Mouse (Mus musculus): ENCODE measurements around the gene Nub1.
"Not testable (repeated sequence)": the region's sequence is repeated elsewhere in the genome, so short reads cannot be mapped to it uniquely, and the experiment has no call there.

The Nub1 gene

DNA sequence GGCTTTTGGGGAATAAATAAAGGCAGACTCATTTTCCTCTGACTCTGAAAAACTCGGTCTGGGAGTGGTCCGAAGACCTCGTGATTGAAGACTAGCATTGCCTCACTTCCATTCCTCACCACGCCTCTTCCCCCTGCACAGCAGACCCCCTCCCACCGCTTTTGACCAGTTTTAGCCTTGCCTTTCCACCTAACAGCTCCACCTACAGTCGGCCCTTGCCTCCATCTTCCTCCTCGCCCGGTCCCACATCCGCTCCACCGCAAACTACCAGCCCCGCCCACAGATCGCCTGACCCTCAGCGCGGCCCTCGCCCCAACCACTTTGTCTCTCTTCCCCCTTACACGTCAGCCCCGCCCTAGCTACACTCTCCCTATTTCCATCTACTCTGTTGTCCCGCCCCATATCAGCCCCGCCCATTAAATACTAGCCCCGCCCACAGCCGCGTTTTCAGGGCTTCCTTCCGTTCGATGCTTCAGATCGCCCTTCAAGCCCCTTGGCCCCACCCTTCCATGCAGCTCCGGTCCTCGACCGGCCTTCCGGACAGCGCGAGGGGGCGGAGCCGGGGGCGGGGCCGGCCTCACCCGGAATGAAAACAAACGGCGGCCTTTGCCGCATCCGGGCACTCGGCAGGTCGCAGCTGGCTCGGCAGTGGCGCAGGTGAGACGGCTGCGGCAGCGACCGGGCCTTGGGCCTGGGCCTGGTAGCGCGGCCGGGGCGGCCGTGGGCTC is at the start of gene Nub1:
Nub1 (plus strand) TSS at position 167 of the 728 bp plus-strand sequence.
- peak; percentile 99 for DNase-seq (ENCODE audit: extremely low read depth, low read depth)

- no peak for DNase-seq (ENCODE audit: extremely low read depth, low read depth)
Measured at GRCm38 (mm10) chr5:24636987-24637386, 48.3 kb upstream of the Nub1 start.

DNA sequence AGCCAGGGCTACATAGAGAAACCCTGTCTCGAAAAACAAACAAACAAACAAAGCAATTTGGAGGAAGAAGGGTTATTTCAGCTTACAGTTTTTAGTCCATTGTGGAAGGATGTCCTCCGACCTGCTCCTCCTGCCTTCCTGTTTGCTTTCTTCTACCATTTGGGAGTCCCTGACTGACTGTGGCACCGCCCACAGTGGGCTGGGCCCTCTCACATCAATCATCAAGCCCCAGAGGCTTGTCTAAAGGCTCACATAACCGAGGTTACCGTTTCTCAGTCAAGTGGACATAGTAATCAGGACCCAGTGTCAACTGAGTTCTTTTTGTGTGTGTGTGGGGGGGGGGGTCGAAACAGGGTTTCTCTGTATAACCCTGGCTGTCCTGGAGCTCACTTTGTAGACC is 47.2 kb upstream of the Nub1 start:
- DNase-seq (ENCODE audit: extremely low read depth, low read depth) = no peak

- no peak for DNase-seq (ENCODE audit: extremely low read depth, low read depth)
Measured at GRCm38 (mm10) chr5:24639081-24639480, 46.3 kb upstream of the Nub1 start.

GRCm38 (mm10) chr5:24645454-24645853 is 39.9 kb upstream of the Nub1 start:
- no peak for DNase-seq (ENCODE audit: extremely low read depth, low read depth)

DNA sequence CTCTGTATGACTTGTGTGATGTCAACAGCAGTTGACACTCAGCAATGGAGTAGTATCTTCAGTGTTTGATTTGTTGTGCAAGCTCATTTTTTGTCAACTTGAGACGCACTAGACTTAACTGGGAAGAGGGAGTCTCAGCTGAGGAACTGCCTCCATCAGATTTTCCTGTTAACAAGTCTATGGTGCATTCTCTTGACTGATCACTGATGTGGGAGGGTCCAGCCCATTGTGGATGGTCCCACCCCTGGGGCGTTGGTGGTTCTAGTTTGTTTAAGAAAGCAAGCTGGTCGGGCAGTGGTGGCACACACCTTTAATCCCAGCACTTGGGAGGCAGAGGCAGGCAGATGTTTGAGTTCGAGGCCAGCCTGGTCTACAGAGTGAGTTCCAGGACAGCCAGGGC is 36.1 kb upstream of the Nub1 start:
- DNase-seq (ENCODE audit: extremely low read depth, low read depth) = no peak

DNA sequence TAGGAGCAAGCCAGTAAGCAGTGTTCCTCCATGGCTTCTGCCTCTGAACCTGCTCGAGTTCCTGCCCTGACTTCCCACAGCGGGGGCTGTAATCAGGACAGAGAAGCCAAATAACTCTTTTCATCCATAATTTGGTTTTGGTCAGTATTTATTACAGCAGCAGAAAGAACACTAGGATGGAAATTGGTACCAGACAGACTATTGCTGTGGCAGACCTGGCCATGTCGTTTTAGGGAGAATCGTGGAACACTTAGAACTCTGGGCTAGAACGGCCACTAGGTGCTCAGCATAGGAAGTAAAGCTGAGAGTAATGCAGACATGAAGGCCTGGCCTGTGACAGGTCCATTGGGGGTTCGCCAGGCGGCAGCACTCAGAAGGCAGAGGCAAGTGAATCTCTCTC is 35.6 kb upstream of the Nub1 start:
- DNase-seq (ENCODE audit: extremely low read depth, low read depth) = no peak

DNA sequence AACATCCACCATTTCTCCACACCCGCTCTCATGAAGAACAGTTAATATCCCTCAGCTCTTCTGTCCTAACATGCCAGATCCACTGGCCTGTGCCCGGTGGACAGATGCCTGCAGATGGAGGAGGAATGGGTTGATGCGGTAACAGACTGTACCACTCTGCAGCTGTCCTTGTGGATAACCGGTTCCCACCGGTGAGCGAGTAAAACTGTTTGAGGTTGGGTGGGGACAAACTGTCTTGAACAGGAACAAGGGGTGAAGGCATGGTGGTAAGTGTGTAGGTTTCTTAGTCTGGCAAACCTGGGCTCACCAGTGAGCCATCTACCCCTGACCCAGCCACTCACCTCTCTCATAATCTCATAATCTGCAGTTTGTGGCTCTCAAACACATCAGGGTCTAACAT is 34.0 kb upstream of the Nub1 start:
- DNase-seq (ENCODE audit: extremely low read depth, low read depth) = no peak

- peak; percentile 36 for DNase-seq (ENCODE audit: extremely low read depth, low read depth)
Measured at GRCm38 (mm10) chr5:24651768-24652752, 33.3 kb upstream of the Nub1 start.

GRCm38 (mm10) chr5:24652780-24653179 is 32.6 kb upstream of the Nub1 start:
- no peak for DNase-seq (ENCODE audit: extremely low read depth, low read depth)

DNA sequence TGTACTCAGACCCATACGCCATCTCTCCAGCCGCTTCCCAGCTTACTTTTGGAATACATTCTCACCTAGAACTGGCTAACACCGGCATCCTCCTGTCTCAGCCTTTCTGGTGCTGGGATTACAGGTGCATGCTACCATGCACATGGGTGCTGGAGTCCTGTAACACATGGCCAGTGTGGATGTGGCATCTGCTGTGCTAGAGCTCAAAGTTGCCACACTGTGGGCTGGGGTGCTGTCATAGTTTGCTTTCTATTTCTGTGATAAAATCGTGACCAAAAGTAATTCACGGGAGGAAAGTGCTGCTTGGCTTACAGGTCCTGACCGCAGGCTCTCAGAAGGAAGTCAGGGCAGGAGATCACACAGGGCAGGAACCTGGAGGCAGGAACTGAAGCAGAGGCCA is 30.8 kb upstream of the Nub1 start:
- no peak for DNase-seq (ENCODE audit: extremely low read depth, low read depth)

DNA sequence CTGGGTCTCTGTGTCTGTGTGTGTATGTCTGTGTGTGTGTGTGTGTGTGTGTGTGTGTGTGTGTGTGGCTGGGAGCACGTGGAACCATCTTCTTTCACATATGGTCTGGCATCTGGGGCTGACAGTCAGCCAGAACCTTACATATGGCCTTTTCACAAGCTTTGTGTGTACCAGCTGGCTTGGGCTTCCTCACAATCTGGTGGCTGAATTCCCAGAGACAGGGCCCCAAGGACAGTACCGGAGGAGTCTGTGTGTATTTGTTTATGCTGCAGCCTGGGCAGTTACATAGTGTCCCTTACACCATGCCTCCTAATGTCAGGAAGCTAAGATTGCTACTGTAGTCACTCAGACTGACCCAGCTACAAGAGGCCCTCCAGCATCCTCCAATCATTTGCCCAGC is 28.2 kb upstream of the Nub1 start:
- DNase-seq (ENCODE audit: extremely low read depth, low read depth) = no peak

DNA sequence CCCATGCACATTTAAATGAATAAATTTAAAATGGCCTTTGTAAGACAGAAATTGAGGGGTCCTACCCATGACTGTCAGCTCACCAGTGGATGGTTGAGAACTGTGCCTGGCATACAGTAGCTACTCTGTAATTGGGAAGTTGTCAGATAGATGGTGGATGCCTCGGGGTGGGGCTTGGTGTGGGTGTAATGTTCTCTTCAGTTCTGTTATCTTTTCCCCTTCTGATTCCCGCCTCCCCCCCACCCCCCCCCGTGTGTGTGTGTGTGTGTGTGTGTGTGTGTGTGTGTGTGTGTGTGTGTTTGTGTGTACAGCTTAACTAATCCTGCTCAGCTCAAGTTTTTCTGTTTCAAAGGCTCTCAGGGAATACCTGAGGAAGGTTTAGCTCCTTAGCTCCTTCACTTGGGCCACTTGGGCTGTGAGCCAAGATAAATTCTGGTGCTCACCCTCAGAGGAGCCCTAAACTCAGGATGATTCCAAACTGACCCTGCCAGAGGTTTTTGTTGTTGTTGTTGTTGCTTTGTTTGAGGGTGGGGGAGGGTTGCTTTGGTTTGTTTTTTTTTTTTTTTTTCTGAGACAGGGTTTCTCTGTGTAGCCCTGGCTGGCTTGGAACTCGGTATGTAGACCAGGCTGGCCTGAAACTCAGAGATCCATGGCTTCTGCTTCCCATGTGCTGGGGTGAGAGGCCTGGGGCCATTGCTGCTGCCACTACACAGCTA is 25.5 kb upstream of the Nub1 start:
- DNase-seq (ENCODE audit: extremely low read depth, low read depth) = peak; percentile 82

- DNase-seq (ENCODE audit: extremely low read depth, low read depth) = no peak
Measured at GRCm38 (mm10) chr5:24661457-24661856, 23.9 kb upstream of the Nub1 start.

DNA sequence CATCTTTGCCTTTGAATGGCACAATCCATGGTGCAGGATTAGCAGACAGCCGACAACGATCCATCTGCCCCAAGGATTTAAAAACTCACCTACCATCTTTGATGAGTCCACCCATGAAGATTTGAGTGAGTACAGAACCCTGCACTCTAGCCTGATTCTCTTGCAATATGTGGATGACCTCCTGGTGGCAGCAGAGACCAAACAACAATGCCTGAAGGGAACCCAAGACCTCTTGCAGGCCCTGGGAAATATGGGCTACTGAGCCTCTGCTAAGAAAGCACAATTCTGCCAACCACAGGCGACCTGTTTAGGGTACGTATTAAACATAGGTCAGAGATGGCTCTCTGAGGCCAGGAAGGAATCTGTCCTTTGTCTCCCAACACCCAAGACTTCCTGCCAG is 11.1 kb upstream of the Nub1 start:
- peak; percentile 54 for DNase-seq (ENCODE audit: extremely low read depth, low read depth)

DNA sequence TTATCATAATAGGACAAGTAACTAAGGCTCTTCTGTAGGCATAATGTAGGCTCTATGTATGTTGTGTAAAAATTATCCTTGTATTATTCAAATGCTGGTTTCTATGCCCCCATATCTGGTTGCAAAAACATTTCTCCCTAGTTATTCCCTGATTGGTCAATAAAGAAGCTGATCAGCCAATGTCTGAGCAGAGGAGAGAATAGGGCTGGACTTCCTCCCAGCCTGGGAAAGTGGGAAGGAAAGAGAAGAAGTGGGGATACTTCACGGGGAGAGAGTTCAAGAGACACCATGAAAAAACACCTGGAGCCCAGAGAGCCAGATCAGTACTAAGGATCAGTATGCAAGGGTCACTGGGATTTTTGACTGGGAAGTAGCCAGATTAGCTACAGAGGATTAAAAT is 3.9 kb upstream of the Nub1 start:
- DNase-seq (ENCODE audit: extremely low read depth, low read depth) = peak; percentile 38

- peak; percentile 49 for DNase-seq (ENCODE audit: extremely low read depth, low read depth)
Measured at GRCm38 (mm10) chr5:24684578-24685365, 560 bp upstream of the Nub1 start.

DNA sequence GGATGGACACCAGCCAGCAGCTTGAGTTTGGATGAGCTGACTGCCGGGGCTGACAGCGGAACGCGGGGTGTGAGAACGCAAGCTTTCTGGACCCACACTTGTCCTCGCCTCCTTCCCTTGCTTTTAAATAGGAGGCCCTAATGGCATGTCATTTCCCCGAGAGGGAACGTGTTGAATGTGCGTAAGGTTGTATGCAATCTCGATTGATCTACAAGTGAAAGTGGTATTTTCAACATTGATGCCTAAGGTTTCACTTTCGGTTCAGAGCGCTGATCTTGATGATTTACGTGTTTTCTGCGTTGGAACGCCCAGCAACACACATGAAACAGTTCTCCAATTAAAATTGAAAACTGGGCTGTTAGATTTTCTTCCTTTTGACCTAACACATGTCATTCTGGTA is 844 bp downstream of the Nub1 start:
- DNase-seq (ENCODE audit: extremely low read depth, low read depth) = peak; percentile 83

DNA sequence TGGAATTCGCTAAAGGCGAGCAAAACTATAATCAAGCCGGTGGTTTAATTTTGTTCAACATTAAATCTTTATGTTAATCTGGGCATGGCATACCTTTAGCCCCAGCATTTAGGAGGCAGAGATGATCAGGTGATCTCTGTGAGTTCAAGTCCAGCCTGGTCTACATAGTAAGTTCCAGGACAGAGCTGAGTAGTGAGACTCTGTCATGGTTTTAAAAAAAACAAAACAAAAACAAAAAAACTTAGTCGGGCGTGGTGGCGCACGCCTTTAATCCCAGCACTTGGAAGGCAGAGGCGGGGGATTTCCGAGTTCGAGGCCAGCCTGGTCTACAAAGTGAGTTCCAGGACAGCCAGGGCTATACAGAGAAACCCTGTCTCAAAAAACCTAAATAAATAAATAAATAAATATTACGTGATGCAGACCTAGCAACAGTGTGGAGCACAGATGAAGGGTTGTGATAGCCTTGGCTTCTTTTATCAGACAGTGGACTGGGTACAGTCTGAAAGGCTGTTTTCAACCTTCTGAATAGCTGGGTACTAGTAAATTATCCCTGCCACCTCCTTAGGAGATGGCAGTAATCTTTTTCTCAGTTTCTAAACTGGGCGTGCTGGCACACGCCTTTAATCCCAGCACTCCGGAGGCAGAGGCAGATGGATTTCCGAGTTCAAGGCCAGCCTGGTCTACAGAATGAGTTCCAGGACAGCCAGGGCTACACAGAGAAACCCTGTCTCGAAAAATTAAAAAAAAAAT is 1.5 kb downstream of the Nub1 start:
- not testable (repeated sequence) for DNase-seq (ENCODE audit: extremely low read depth, low read depth)

- peak; percentile 90 for DNase-seq (ENCODE audit: extremely low read depth, low read depth)
Measured at GRCm38 (mm10) chr5:24687696-24688095, 2.4 kb downstream of the Nub1 start.
